Mouse (Mus musculus): ENCODE results near the gene Nploc4. TPM values are rescaled to one million over a fixed set of nuclear protein-coding genes. Genes with fewer than 3 reads are reported as not detected.

Gene Nploc4
- 67.6 and 68.3 TPM in 2 replicates for polyA plus RNA-seq (2012; rRNA removed; ENCODE audit: low replicate concordance)

DNA sequence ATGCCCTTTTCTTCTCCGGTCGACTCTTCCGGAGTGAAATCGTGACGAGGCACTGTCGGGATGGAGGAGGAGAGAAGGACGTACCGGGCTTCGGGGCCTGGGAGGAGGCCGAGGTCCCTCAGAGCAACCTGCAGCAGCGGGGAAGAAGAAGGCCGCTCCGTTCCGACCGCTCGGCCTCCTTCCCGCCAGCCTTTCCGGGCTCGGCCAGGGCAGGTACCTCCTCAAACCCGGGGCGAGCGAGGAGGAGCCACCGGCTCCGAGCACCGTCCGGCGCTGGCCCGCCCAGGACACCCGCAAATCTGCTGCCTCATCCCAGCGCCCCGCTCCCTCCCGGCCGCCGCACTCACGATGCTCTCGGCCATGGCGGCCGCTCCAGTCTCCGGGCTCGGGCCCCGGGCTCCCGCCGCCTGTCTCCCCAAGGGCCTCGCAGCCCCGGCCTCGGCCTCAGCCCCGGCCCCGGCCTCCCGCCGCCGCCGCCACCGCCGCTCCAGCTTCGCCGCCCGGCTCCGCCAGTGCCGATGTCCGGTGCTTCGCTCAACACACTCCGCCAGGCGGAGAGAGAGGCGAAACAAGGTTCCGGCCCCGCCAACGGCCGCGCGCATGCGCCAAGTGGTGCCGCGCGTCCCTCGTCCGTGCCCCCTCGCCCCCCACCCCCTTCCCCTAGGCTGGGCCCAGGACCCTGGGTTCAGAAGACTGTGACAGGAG is at the start of gene Nploc4:
Gene Nploc4 (minus strand): TSS at position 557 of the 705 bp plus-strand sequence.

DNA sequence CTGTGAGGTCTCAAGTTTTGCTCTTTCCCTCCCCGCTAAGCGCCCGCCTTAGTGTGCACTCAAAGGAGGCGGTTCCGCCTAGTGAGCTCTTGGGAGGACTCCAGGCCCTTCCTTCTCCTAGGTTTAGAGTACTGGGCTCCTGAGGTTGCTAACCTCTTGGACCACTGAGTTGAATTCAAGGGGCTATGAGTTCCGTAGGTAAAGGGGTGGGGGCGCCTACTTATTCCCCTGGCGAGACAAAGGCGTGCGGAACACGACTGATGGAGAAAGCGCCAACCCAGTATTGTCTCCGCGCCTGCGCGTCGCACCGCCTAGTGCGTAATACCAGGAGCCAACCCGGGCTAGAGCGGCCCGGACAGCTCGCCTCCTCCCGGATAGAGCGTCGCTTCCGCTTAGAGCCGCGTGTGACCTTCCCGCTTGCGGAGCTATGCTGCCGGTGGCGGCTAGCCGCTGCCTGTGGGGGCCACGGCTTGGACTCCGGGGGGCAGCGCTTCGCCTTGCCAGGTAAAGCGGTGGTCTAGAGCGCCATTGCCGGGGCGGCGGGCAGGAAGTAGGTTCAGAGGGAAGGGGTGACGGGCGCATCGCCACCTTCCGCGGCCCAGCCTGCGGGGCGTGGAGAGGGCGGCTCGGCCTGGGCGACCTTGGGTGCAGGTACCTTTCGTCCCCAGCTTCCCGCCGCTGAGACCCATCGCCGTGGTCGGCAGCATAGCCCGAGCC is 46.9 kb upstream of the Nploc4 start, which contains the start of gene Mrpl12:
Gene Mrpl12 (plus strand): TSS at position 349 of the 717 bp plus-strand sequence.

DNA sequence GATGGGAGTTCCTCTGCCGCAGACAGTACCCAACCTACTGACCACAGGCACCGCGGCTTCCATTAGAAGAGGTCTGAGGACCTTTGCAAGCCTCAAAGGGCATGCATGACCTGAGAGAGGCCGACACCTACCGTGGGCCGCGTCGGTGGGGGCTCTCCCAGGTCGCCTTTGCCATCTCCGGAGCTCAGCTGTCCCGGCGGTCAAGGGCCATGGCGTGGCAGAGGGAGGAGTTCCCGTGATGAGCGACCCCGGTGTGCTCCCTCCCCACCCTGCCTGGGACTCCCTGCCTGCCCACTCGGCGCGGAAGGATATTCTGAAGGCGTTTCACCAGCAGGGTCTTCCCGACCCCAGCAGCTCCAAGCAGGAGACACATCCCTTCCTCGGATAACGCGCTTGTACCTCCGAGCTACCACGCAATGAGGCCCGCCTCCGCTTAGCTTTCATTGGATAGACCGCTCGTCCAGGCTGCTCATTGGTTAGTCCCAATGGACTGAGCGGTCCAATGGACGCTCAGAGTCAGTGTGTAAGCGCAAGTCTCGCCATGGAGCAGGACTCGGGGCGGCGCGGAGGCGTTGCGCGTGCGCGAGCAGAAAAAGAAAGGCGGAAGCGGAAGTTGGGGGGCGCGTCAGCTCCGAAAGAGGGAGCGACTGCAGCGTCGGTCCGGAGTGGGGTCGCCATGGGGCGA is 29.7 kb upstream of the Nploc4 start, which contains the start of gene Arl16:
Gene Arl16 (minus strand): TSS at position 557 of the 685 bp plus-strand sequence.

DNA sequence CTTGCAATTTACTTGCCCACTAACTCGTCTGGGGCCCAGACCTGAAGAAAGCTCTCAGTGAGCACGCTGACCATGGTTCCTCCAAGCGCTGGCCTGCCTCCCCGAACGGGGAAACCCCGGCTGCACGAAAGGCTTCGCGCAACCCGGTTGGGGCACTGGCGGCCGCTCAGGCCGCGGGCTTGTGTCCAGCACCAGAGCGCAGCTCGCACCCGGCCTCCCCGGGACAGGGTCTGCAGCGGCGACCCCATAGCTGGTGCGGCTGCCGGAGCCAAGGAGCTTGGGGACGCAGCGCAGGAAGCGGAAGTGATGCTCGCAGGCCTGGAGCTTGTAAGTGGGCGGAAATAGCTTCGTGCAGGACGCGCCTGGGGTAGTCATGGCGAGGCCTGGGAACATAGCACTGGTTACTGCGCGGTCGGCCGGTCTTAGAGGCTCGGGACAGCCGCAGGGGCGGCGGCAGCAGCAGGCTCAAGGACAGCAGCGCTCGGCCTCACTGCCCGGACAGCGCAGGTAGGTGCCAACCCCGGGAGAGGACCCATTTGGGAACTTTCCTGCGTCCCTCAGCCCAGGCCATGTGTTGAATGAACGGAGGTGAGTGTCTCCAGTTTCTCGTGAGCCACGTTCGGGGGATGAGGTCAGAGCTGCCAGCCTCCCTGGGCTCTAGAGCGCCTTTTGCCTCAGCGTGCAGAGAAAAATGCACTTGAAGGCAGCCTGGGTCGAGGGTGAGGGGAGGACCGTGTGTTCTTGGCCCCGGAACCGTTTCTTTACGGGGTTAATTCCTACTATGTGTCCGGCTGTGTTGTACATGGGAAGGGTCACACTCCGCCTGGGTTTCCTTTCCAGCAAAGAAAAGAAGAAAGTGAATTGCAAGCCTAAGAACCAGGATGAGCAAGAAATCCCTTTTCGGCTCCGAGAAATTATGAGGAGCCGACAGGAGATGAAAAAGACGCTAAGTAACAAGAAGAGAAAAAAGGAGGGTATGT is 20.6 kb upstream of the Nploc4 start, which contains the start of the genes Oxld1 and Ccdc137:
Gene Oxld1 (minus strand): TSS at position 297 of the 980 bp plus-strand sequence.
Gene Ccdc137 (plus strand): TSS at position 344 of the 980 bp plus-strand sequence.

DNA sequence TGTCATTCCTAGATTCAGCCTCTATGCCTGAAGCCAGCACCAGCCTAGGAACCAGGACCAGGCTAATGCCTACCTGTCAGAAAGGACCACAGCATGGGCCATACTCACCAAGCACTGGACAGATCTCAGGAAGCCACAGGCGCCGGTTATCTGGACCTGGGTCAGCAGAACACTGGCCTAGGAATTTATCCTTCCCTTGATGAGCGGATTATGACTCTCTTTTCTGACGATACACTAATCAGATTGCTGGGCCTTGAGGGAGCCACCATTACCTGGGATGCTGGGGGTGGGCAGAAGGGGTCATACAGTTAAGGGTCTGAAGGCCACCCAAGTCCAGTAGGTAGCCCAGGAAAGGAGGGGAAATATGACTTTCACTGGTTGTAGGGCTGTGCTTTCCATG is 15.8 kb upstream of the Nploc4 start, which contains the start of gene Pde6g:
Gene Pde6g (minus strand): TSS at position 195 of the 400 bp plus-strand sequence.

DNA sequence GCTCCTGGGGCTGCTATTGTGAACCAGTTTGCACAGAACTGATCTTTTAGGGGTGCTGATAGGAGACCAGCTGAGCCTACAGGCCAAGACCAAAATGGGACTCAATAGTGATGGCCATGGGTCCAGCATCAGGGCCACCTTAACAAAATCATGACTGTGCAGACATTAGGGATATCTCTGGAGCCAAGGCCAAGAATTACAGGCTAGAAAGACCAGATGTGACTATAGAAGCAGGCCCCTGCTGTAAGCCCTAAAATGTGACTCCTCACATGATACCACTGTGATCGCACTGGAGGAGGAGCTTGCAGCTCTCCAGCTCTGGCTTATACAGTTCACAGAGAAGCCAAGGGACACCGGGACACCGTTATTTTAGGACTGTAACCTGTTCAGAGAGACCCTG is 4.8 kb upstream of the Nploc4 start, which contains the start of gene Tspan10:
Gene Tspan10 (plus strand): TSS at position 301 of the 400 bp plus-strand sequence.

DNA sequence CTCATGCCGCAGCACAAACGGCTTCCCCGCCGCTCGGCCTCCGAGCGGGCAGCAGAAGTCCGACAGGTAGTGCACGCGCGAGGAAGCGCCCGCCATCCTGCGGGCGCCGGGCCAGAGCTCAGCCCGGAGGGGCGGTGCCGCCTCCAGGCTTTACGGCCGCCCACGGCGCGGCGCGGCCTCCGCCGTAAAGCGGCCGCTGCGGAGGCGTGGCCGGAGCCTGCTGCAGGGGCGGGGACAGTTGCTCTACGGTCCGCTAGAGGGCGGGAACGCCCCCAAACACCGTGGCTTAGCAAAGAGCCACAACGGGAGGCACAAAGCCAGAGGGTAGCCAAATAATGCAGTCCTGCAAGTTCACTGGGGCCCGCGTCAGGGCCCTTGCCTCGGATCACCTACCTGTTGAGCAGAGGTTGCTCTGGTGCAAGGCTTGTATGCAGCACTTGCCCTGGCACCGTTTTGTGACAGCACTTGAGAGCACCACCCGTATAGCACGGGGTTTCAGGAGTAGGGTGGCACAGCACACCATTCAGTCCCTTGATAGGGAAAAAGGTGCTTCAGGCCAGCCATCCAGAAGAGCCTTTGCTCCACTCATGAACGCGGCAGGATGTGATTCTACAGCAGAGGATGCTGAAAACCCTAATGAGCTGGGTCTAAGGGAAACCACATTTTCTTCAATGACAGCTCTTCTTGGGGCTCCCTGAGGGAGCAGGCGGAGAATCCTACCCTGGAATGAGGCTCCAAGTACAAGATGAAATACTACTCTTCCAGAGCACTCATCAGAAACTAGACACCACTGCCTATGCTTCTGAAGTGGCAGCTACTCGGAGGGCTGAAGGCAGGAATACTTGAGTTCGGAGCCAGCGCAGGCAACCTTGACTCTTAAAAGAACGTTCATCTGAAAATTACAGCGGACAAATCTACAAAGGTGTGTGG is 58.6 kb downstream of the Nploc4 start, which contains the start of gene Faap100:
Gene Faap100 (minus strand): TSS at position 154 of the 930 bp plus-strand sequence.

DNA sequence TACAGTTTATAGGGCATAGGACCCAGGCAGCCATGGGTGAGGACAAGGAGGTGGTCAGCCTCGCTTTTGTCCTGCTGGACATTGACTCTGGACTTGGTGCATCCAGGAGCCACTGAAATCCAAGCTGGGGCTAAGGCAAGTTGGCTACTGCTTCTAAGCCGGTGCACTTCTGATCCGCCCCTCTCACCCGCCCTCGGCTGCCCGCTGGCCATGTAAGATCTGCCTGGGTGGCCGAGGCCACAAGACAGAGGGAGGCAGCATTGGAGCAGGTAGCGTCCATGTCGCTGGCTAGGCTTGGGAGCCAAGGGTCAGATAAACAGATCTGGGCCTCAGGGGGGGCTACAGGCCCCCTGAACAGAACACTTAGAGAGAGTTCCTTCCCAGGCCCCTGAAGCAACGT is 76.2 kb downstream of the Nploc4 start, which contains the start of gene Fscn2:
Gene Fscn2 (plus strand): TSS at position 240 of the 400 bp plus-strand sequence.

DNA sequence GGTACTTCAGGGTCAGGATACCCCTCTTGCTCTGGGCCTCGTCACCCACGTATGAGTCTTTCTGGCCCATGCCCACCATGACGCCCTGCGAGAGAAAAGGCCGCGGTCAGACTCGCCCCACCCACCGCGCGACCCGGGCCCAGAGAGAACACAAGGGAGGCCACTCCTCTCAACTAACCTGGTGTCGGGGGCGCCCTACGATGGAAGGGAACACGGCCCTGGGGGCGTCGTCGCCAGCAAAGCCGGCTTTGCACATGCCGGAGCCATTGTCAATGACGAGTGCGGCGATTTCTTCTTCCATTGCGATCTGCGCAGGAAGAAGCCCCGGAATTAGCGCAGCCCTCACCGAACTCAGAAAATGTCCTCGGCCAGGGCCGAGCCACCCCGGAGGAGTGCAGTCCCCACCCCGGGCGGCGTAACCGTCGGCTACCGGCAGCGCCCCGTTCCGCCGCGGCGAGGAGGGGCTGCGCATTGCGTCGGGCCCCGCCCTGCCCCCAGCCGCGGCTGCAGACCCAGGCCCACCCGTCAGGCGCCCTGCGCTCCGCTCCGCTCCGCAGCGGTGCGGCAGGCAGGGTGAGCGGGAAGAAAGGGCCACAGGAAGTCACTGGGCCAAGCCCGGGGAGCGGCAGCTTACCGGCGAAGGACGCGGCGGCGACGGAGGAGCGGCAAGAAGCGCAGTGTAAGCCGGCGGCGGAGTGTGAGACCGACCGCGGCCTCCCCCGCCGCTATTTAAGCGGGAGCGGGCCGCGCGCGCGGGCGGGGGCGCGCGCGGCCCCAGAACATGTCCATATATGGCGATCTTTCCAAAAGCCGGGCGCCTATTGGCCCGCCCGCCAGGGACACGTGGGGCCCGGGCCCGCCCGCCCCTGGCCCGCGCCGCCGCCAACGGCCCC is 89.5 kb downstream of the Nploc4 start, which contains the start of gene Actg1:
Gene Actg1 (minus strand): TSS at position 752 of the 893 bp plus-strand sequence.

Other genes starting within 250 kb of the Nploc4 start
- gene Bahcc1, start 204.8 kb downstream of the Nploc4 start, polyA plus RNA-seq (2012; rRNA removed; ENCODE audit: low replicate concordance): 11.1 and 14.7 TPM in 2 replicates
- gene Actg1, start 89.2 kb downstream of the Nploc4 start, polyA plus RNA-seq (2012; rRNA removed; ENCODE audit: low replicate concordance): 1,196 and 1,314 TPM in 2 replicates
- gene Fscn2, start 76.2 kb downstream of the Nploc4 start, polyA plus RNA-seq (2012; rRNA removed; ENCODE audit: low replicate concordance): not detected in 2 replicates
- 33.9 and 79.5 TPM in 2 replicates for gene Faap100, start 58.9 kb downstream of the Nploc4 start, polyA plus RNA-seq (2012; rRNA removed; ENCODE audit: low replicate concordance)
- 0.09 TPM in 1 of 2 replicates, not detected in the other for gene Tspan10, start 4.9 kb upstream of the Nploc4 start, polyA plus RNA-seq (2012; rRNA removed; ENCODE audit: low replicate concordance)
- gene Pde6g, start 15.8 kb upstream of the Nploc4 start, polyA plus RNA-seq (2012; rRNA removed; ENCODE audit: low replicate concordance): 0.70 and 1.1 TPM in 2 replicates
- 27.4 and 32.4 TPM in 2 replicates for gene Oxld1, start 20.4 kb upstream of the Nploc4 start, polyA plus RNA-seq (2012; rRNA removed; ENCODE audit: low replicate concordance)
- 15.0 and 26.0 TPM in 2 replicates for gene Ccdc137, start 20.4 kb upstream of the Nploc4 start, polyA plus RNA-seq (2012; rRNA removed; ENCODE audit: low replicate concordance)
- 29.0 and 40.5 TPM in 2 replicates for gene Arl16, start 29.9 kb upstream of the Nploc4 start, polyA plus RNA-seq (2012; rRNA removed; ENCODE audit: low replicate concordance)
- gene Mrpl12, start 46.9 kb upstream of the Nploc4 start, polyA plus RNA-seq (2012; rRNA removed; ENCODE audit: low replicate concordance): 108 and 111 TPM in 2 replicates
- 651 and 925 TPM in 2 replicates for gene Slc25a10, start 54.1 kb upstream of the Nploc4 start, polyA plus RNA-seq (2012; rRNA removed; ENCODE audit: low replicate concordance)
- 1.3 and 3.8 TPM in 2 replicates for gene Gcgr, start 93.0 kb upstream of the Nploc4 start, polyA plus RNA-seq (2012; rRNA removed; ENCODE audit: low replicate concordance)
- gene Mcrip1, start 112.0 kb upstream of the Nploc4 start, polyA plus RNA-seq (2012; rRNA removed; ENCODE audit: low replicate concordance): 157 and 174 TPM in 2 replicates
- not detected in 2 replicates for gene Ppp1r27, start 113.4 kb upstream of the Nploc4 start, polyA plus RNA-seq (2012; rRNA removed; ENCODE audit: low replicate concordance)
- gene P4hb, start 135.5 kb upstream of the Nploc4 start, polyA plus RNA-seq (2012; rRNA removed; ENCODE audit: low replicate concordance): 212 and 315 TPM in 2 replicates
- gene Arhgdia, start 143.9 kb upstream of the Nploc4 start, polyA plus RNA-seq (2012; rRNA removed; ENCODE audit: low replicate concordance): 706 and 742 TPM in 2 replicates
- gene Alyref, start 160.7 kb upstream of the Nploc4 start, polyA plus RNA-seq (2012; rRNA removed; ENCODE audit: low replicate concordance): 26.4 and 41.1 TPM in 2 replicates
- 102 and 121 TPM in 2 replicates for gene Anapc11, start 160.7 kb upstream of the Nploc4 start, polyA plus RNA-seq (2012; rRNA removed; ENCODE audit: low replicate concordance)
- gene Npb, start 170.8 kb upstream of the Nploc4 start, polyA plus RNA-seq (2012; rRNA removed; ENCODE audit: low replicate concordance): 0.39 and 2.5 TPM in 2 replicates
- 202 and 224 TPM in 2 replicates for gene Pcyt2, start 180.2 kb upstream of the Nploc4 start, polyA plus RNA-seq (2012; rRNA removed; ENCODE audit: low replicate concordance)
- 63.3 and 73.1 TPM in 2 replicates for gene Sirt7, start 187.5 kb upstream of the Nploc4 start, polyA plus RNA-seq (2012; rRNA removed; ENCODE audit: low replicate concordance)
- gene Mafg, start 195.9 kb upstream of the Nploc4 start, polyA plus RNA-seq (2012; rRNA removed; ENCODE audit: low replicate concordance): 53.4 and 67.3 TPM in 2 replicates
- 8.3 and 23.9 TPM in 2 replicates for gene Pycr1, start 206.1 kb upstream of the Nploc4 start, polyA plus RNA-seq (2012; rRNA removed; ENCODE audit: low replicate concordance)
- 0.14 TPM in 1 of 2 replicates, not detected in the other for gene Myadml2, start 210.4 kb upstream of the Nploc4 start, polyA plus RNA-seq (2012; rRNA removed; ENCODE audit: low replicate concordance)
- gene Notum, start 223.5 kb upstream of the Nploc4 start, polyA plus RNA-seq (2012; rRNA removed; ENCODE audit: low replicate concordance): 5.0 TPM in 1 of 2 replicates, not detected in the other
- 89.5 and 105 TPM in 2 replicates for gene Aspscr1, start 235.3 kb upstream of the Nploc4 start, polyA plus RNA-seq (2012; rRNA removed; ENCODE audit: low replicate concordance)

Measured in subcutaneous adipose tissue, adult 2 months (tissue).